Mouse (Mus musculus) A20 (cell line): Measurements from ENCODE around the gene Fgr.

Source experiments
- DNase-seq: peaks from one replicate; pipeline ENCODE4 v3.0.0-alpha.2; 2011; ENCODE audit warnings: low read depth, low spot score

The Fgr gene

DNA sequence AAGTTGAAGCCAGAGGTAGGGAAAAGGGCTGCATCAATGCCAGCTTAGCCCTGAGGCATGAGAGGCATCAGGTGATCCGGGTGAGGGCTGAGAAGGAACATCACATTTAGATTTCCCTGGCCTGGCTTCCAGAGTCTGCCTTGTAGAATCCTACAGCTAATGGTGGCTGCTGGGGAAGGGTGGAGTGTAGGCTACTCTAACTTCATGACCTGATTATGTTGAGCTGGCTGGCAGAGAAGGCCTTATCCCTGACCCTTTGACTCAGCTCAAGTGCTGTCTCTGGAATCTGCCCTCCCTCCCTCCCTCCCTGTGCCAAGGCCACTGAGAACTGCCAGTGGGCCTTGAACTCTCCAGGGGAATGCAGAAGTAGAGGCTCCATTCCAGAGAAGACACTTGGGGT, 61.6 kb downstream of the Fgr start:
- DNase-seq: no peak

DNA sequence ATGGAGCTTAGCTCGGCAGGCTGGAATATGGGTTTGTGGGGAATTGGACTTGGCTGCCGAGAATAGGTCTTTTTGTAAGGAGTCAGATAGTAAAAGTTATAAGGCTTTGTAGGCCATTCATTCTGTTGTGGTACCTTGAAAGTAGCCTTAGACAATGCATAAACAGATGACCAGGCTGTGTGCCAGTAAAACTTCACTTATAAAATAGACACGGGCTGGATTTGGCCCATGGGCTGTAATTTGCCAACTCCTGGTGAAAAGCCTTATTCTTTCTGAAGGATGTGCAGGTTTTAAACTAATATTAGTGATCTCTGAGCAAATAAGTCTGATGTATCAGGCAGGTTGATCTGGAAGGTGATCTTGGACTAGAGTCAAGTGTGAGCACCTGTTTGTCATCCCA, 62.1 kb downstream of the Fgr start:
- DNase-seq: no peak

DNA sequence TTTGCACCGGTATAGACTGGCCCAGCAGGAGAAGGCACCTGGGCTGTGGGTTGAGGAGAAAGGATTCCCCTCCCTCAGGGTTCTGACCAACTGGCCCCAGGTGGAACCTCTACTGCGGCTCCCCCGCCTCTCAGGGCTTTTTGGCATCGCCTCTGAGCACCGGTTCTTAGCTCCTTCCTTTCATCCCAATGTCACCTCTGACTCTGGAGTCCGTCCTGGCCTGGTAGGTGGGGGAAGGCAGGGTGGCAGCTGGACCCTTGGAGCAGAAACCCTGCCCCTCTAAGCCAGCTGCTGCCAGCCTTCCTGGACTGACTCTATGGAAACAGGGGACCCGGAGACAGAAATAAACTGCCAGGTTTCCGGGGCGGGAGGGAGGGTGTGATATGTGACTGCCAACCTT, 63.4 kb downstream of the Fgr start:
- no peak for DNase-seq

DNA sequence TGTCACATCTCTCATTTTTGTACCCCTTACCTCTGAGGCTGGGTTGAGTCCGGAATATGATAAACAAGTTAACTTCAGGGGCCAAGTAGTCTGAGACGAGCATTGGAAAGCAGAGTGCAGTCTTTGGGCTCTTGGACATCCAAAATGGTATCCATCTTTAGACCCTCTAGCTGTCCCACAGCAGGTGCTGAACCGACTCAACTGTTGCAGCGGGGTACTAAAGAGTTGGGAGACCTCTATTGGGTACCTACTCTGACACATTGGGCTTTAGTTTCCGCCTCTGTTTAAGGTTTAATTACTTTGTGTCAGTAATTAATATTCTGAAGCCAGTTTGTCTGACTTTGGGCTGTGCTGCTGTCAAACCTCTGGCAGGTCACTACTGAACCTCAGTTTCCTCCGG, 63.9 kb downstream of the Fgr start:
- DNase-seq: no peak

DNA sequence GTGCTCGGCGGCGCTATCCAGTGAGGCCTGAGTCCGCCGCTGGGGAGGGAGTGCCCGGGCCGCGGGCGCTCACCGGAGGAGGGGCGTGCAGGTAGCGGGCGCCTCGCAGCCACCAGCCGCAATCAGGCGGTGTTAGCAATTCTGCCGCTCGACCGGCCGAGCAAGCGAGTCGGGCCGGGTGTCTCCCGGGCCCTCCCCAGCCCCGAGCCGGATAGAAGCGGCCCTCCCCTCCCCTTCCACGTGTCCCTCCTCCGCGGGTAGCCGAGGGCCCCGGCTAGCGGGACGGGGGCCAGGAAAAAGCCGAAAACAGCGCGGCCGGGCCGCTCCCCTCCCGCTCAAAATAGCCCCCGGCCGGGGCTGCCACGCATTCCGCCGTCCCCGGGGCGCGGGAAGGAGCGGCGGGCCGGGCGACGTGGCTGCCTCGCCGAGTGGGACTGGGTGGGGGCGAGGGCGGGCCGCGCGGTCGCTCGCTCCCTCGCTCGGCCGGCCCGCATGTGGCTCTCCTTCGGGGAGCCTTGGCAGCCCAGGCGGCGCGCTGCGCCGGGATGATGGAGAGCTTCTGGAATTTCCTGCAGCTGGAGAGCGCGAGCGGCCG, 64.7 kb downstream of the Fgr start:
- DNase-seq: no peak

GRCm38 (mm10) chr4:133039116-133039819, 65.4 kb downstream of the Fgr start:
- DNase-seq: no peak

- no peak for DNase-seq
Measured at GRCm38 (mm10) chr4:133039832-133040231, 65.9 kb downstream of the Fgr start.

DNA sequence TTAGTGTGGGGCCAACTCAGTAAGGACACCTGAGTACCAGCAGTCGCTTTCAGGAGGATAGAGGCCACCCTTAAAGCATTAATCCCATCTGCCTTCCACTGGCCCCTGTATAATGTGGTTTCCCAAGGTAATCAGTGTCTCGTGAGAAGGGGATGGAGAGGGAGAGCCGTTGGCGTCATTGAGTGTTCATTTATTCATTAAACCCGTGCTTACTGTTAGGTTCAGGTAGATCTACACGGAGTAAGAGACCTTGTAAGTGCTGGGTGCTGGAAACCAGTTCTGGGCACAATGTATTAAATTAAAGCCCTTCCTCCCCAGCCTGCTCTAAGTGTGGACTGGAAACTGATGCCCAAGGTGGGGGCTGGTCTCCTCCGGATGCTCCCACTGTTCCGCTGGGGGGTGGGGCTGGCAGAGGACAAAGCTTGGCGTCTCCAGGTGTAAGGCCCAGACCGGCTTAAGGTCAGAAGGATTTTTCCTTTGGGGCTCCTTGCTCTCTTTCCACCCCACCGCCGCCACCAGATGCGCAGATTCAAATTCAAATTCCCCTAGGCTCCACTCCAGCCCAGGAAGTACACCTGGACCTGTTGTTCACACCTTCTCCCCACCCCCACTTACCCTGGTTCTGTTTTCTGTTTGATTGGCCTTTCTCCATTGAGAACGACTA, 66.5 kb downstream of the Fgr start:
- no peak for DNase-seq

GRCm38 (mm10) chr4:133042244-133042643, 68.3 kb downstream of the Fgr start:
- no peak for DNase-seq

GRCm38 (mm10) chr4:133042651-133043635, 69.0 kb downstream of the Fgr start:
- DNase-seq: no peak

- no peak for DNase-seq
Measured at GRCm38 (mm10) chr4:133043798-133044646, 70.1 kb downstream of the Fgr start.

- DNase-seq: no peak
Measured at GRCm38 (mm10) chr4:133044647-133045094, 70.8 kb downstream of the Fgr start.

- no peak for DNase-seq
Measured at GRCm38 (mm10) chr4:133045771-133046474, 72.0 kb downstream of the Fgr start.

- no peak for DNase-seq
Measured at GRCm38 (mm10) chr4:133046691-133047352, 72.9 kb downstream of the Fgr start.

DNA sequence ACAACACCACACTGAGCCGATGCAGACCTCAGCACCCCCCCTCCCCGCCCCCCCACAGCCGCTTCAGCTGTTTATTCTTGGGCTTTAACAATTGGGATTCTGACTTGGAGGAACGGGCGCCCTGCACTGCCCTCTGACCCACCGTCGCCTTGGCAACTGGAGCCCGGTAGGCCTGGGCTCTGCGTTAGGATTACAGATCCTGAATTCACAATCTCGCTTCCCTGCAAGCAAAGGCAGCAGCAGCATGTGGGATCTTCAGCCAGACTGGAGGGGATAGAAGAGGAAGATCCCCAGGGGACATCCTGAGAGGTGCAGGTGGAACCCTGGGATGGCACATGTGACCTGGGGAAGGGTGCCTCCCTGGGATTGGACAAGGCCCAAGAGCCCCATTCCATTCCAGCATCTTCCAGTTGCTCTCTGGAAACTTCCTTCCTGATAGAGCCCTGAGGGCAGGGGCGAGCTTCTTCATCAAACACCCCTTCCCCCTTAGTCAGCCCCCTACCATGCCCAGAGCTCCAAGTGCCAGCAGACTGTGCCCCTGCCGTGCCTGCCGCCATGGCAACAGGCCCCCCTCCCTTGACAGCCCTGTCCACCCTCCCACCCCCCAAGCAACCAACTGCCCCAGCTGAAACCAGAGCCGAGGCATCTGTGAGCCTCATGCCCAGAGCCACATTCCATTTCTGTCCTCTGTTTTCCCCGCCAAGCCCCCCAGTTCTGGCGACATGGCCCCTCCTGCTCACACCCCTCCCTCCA, 73.6 kb downstream of the Fgr start:
- no peak for DNase-seq

- no peak for DNase-seq
Measured at GRCm38 (mm10) chr4:133049071-133049920, 75.4 kb downstream of the Fgr start.

GRCm38 (mm10) chr4:133050196-133050836, 76.4 kb downstream of the Fgr start:
- DNase-seq: no peak
